Mouse (Mus musculus): ENCODE measurements around the gene Apela.
A peak's percentile ranks its signal among the peaks of the same experiment; 100 is the strongest.
"Not testable (repeated sequence)": the region's sequence is repeated elsewhere in the genome, so short reads cannot be mapped to it uniquely, and the experiment has no call there.

Gene Apela

DNA sequence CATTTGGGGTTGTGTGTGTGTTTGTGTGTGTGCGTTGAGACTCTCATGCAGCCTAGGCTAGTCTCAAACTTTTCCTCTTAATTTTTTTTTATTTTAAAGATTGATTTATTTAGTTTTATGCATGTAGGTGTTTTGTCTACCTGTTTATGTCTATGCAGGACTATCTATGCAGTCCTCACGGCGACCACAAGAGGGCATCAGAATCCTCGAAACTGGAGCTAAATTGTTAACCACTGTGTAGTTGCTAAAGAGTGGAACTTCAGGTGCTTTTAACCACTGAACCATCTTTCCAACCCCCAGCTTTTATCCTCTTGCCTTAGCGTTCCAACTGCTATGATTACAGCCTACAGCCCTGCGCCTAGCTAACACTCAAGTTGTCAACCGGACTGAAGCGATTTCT, 14.7 kb downstream of the Apela start:
- DNase-seq (ENCODE audit: low read depth, low spot score) = peak; percentile 61

DNA sequence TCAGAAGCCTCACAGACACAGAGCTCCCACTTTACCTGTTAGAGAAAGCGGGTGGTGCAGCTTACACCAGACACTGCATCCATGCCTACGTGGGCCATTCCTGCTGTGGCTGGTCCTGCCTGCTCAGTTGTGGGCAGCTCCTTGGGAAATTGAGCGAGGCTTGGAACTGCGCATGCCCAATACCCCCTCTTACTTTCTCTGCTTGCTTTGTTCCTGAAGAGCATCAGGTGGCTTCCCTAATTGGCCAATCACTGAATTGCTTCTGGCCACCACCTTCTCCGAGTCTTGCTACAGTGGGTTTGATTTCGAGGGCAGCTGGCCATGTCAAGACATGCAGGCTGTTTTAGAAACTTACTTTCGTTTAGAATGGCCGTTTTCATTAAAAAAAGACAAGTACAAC, 18.7 kb downstream of the Apela start, which contains the start of the genes Trim61 and Trim60:
Trim61 (minus strand) TSS at position 101 of the 400 bp plus-strand sequence.
Trim60 (minus strand) TSS at position 162 of the 400 bp plus-strand sequence.
- DNase-seq (ENCODE audit: low read depth, low spot score) = no peak

DNA sequence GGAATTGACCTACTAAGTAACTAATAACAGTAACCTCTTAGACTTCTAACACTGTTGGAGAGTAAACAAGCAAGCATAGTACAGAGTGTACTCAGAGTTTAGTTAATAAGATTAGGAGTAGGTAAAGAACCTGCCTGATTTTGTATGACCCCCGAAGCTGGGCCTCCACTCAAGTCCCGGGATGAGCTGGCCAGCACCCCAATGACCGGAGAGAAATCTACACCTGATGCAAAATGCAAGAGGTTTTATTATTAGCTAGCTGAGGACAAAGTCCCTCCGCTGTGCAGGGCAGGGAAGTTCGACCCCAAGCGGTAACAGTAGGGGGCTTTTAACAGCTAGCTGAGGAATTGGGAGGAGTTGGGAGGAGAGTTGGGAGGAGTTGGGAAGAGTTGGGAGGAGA, 29.5 kb downstream of the Apela start:
- DNase-seq (ENCODE audit: low read depth, low spot score) = not testable (repeated sequence)

DNA sequence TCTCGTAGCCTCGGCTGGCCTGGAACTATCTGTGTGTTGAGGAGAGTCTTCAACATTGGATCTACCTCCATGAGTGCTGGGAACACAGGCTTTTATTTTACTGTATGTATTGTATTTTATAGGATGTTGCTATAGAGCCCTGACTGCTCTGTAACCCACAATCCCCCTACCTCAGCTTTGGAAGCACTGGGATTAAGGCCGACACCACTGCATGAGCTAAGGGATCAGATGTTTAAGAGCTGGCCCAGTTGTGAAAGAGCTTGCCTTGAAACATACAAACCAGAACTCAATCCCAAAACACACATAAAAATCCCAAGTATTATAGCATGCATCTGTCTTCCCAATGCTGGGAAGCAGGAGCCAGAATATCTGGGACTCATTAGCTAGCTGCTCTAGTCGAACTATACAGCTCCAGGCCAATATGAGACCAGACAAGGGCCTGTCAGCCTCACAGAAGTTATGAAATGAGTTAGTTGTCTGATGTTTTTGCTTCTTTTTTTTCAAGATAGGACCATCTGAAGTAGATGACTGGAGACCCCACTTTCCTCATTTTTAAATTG, 38.2 kb downstream of the Apela start:
- no peak for DNase-seq (ENCODE audit: low read depth, low spot score)

DNA sequence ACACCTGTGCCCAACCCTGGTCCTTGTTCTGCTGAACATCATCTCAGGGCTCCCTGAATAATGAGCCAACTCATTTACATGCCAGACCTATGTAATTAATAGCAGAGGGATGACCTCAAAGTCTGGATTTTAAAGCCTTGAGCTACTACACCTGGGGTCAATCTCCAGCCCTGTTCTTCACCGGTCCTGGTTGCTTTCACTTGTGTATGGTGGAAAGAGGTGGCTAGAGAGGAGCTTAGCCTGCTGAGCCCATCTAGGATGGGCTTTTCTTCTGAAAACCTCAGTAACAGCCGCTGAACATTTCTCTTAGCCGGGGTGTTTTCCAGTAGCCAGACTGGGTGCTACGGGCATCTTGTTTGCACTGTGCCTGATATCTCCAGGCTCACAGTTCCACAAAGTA, 49.4 kb downstream of the Apela start, which contains the start of gene Trim75:
Trim75 (minus strand) TSS at position 101 of the 400 bp plus-strand sequence.
- DNase-seq (ENCODE audit: low read depth, low spot score) = no peak

DNA sequence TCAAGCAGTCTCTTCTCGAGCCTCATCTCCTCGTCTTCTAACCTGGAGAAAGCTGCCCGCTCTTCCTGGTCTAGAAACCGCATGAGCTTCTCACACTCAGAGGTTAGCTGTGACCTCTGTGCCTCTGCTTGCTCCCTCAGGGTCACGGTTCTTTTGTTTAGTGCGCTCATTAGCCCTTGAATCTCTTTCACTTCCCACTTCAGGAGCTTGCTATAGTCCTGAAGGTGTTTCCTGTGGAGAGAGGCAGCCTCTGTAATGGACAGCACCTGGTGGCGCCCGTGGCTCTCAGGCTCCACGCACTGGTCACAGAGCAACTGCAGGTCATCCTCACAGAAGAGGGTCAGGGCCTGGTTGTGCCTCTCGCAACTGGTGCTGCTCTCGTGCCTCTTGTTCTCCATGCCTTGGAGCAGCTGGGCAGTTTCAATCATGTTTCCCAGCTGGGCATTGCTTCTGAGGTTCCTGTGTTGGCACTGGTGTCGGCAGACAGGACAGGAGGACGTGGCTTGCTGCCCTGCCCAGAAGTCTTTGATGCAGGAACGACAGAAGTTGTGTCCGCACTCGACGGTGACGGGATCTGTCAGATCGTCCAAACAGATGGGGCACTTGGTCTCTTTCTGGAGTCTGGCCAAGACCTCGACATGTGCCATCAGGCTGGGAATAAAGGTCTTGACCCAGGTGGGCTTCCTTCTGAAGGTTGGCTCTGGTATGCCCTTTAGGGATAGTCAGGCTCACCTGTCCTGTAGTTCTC, 53.8 kb downstream of the Apela start:
- no peak for DNase-seq (ENCODE audit: low read depth, low spot score)

All from mesoderm, embryonic 11.5 days (tissue).